Mouse (Mus musculus): Measurements from ENCODE around the gene Asah2. TPM values are rescaled to one million over a fixed set of nuclear protein-coding genes. Genes with fewer than 3 reads are reported as not detected.
A peak's percentile ranks its signal among the peaks of the same experiment; 100 is the strongest.

Asah2 gene
- polyA plus RNA-seq, 1 experiment from 2014 or later, result 0.48 TPM

DNA sequence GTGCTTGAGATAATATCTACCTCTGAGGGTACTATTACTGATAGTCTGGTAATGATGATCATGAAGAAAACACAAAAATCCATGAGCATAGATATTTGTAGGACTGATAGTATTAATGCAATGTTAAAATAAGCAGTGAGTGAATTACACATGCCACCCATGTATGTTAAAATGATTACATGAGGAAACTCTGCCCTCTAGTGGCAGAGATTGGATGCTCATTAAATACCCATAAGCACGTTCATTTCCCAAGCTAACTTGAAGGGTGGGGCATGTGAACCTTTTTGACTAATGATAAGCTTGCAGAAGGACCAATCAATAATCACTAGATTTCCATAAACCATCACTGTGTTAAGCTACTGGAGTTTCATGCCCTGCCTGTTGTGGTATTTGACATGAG lies 77.6 kb downstream of the Asah2 start:
- H3K9ac ChIP-seq (replicated peaks), result no peak overlapping the region
- H3K9me3 ChIP-seq, result no peaks in the 10 kb centered on the region
- WGBS, result 3% methylated on average over 1 of the region's 1 CpGs
- peak; percentile 73 for ATAC-seq (replicated peaks)
- no peak overlapping the region for H3K27ac ChIP-seq (replicated peaks)
- H3K4me2 ChIP-seq (replicated peaks), result no peak overlapping the region
- no peaks in the 10 kb centered on the region for H3K4me1 ChIP-seq
- H3K4me3 ChIP-seq, result no peak overlapping the region
- no peaks in the 10 kb centered on the region for H3K27me3 ChIP-seq
- no peaks in the 10 kb centered on the region for H3K36me3 ChIP-seq

DNA sequence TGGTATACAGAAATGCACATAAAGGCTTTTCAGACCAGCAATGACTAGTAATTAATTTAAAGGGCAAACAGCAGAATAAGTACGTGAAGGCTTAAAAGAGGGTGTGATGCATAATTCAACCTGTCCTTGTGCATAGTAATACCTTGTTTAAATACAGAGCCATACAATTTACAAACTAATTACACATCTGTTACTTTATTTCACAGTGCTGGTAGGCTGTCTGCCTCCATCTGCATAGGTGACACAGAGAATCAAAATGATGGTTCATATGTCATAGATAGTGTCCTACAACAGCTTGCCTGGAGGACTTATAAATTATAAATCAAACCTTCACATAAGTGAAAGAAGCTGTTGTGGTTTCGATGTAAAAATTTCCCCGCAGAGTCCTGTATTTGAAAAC lies 82.6 kb downstream of the Asah2 start:
- WGBS, result 85% methylated on average over 3 of the region's 3 CpGs
- H3K4me2 ChIP-seq (replicated peaks), result no peak overlapping the region
- no peaks in the 10 kb centered on the region for H3K27me3 ChIP-seq
- H3K4me1 ChIP-seq, result no peaks in the 10 kb centered on the region
- H3K9me3 ChIP-seq, result no peaks in the 10 kb centered on the region
- ATAC-seq (replicated peaks), result no peak
- H3K27ac ChIP-seq (replicated peaks), result no peak overlapping the region
- no peaks in the 10 kb centered on the region for H3K36me3 ChIP-seq
- no peak overlapping the region for H3K4me3 ChIP-seq
- no peak overlapping the region for H3K9ac ChIP-seq (replicated peaks)

DNA sequence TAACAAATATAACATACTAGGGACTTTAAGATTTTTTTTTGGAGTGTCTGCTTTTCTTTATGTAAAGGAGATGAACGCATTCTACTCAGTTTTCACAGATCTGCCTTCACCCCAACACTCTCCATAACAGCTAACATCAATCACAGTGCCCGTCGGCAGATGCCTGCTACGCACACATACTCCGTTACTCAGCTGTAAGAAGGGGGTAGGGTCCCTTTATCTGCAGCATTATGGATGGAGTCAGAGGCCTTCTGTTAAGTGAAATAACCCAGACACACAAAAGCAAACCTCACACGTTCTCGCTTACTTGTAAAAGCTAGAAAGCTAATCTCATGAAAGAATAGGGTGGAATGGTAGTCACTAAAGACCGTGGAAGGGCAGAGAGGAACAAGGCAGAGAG lies 88.3 kb downstream of the Asah2 start:
- WGBS, result 65% methylated on average over 8 of the region's 8 CpGs
- H3K4me2 ChIP-seq (replicated peaks), result no peak overlapping the region
- ATAC-seq (replicated peaks), result no peak

GRCm38 (mm10) chr19:32018585-32018984 lies 89.4 kb downstream of the Asah2 start:
- H3K9ac ChIP-seq (replicated peaks), result no peak overlapping the region
- 86% methylated on average over 7 of the region's 7 CpGs for WGBS

More for the DNA sequence above, 88.3 kb downstream of the Asah2 start:
- Histone ChIP-seq H3K27ac (replicated peaks) (no peak overlapping the region), H3K9ac (replicated peaks) (no peak overlapping the region), H3K4me3 (no peak overlapping the region), H3K4me1 (no peaks in the 10 kb centered on the region), H3K9me3 (no peaks in the 10 kb centered on the region), H3K36me3 (no peaks in the 10 kb centered on the region), H3K27me3 (no peaks in the 10 kb centered on the region)

DNA sequence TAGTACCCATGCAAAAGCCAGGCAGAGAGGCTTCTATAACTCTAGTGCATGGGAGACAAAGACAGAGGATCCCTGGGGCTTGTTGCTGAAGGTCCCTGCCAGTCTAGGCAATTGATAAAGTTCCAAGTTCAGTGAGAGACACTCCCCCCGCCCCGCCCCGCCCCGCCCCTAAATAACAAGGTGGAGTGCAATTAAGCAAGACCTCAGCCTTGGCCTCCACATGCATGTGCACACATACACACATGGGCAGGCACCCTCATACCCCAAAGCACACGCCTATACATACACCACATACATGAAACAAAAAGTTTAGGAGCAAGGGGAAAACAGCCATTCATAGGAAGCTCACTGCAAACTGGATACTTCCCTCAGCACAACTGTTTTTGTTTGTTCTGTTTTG lies 90.0 kb downstream of the Asah2 start:
- no peak overlapping the region for H3K9ac ChIP-seq (replicated peaks)
- no peaks in the 10 kb centered on the region for H3K27me3 ChIP-seq
- no peaks in the 10 kb centered on the region for H3K9me3 ChIP-seq
- H3K4me1 ChIP-seq, result no peaks in the 10 kb centered on the region
- ATAC-seq (replicated peaks), result no peak
- no peak overlapping the region for H3K4me2 ChIP-seq (replicated peaks)
- no peak overlapping the region for H3K4me3 ChIP-seq
- no peaks in the 10 kb centered on the region for H3K36me3 ChIP-seq
- no peak overlapping the region for H3K27ac ChIP-seq (replicated peaks)
- WGBS, result 93% methylated on average over 5 of the region's 5 CpGs

More at GRCm38 (mm10) chr19:32018585-32018984, 89.4 kb downstream of the Asah2 start:
- no peaks in the 10 kb centered on the region for H3K4me1 ChIP-seq
- H3K36me3 ChIP-seq, result no peaks in the 10 kb centered on the region
- no peak overlapping the region for H3K4me3 ChIP-seq
- no peak overlapping the region for H3K4me2 ChIP-seq (replicated peaks)
- H3K27me3 ChIP-seq, result no peaks in the 10 kb centered on the region
- no peaks in the 10 kb centered on the region for H3K9me3 ChIP-seq
- no peak for ATAC-seq (replicated peaks)
- no peak overlapping the region for H3K27ac ChIP-seq (replicated peaks)

DNA sequence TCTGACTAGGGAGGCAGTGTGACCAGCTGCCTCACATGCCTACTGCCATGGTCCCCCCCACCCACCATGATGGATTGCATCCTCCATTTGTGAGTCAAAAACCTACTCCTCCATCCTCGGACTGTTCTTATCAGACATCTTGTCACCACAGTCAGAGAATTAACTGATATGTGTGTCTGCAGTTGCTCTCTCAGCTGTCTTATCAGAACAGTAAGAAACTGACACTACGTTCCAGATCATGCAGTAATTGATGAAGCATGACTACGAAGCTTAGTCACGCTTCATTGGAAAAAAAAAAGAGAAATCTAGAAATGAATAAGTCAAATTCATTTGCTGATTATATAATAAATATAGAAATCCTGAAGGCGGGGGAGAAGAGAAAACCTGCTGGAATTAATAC lies 105.4 kb downstream of the Asah2 start:
- Histone ChIP-seq H3K4me2 (replicated peaks) (no peak overlapping the region), H3K9ac (replicated peaks) (no peak overlapping the region), H3K27me3 (no peaks in the 10 kb centered on the region), H3K36me3 (no peaks in the 10 kb centered on the region), H3K4me1 (no peaks in the 10 kb centered on the region), H3K4me3 (no peak overlapping the region), H3K27ac (replicated peaks) (no peak overlapping the region), H3K9me3 (no peaks in the 10 kb centered on the region)
- ATAC-seq (replicated peaks), result no peak
- WGBS, result 87% methylated on average over 5 of the region's 5 CpGs

DNA sequence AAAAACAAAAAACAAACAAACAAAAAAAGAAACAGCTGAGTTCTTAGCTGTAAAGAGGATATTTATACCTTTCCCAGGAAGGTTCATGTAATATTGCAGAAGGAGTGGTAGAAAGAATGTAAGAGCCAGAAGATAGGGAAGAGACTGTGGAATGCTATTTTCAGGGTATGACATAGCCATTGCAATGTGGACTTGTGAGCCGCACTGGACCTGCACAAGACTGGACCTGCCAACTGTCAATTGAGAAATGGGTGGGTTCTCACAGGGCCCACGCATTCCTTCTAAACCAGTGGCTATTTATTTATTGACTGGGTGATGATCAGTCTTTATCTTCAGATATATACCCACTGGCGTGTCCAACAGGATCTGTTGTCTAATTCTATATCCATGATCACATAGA lies 111.1 kb downstream of the Asah2 start:
- H3K36me3 ChIP-seq, result no peaks in the 10 kb centered on the region
- WGBS, result 92% methylated on average over 3 of the region's 3 CpGs

GRCm38 (mm10) chr19:31991057-31991456 lies 117.0 kb downstream of the Asah2 start:
- 93% methylated on average over 6 of the region's 6 CpGs for WGBS
- Histone ChIP-seq H3K36me3 (no peaks in the 10 kb centered on the region), H3K9me3 (no peaks in the 10 kb centered on the region), H3K27me3 (no peaks in the 10 kb centered on the region), H3K4me1 (no peaks in the 10 kb centered on the region), H3K4me2 (replicated peaks) (no peak overlapping the region), H3K9ac (replicated peaks) (no peak overlapping the region), H3K27ac (replicated peaks) (no peak overlapping the region), H3K4me3 (no peak overlapping the region)
- ATAC-seq (replicated peaks), result no peak

More for the DNA sequence above, 111.1 kb downstream of the Asah2 start:
- H3K4me1 ChIP-seq, result no peaks in the 10 kb centered on the region
- H3K9ac ChIP-seq (replicated peaks), result no peak overlapping the region
- H3K27ac ChIP-seq (replicated peaks), result no peak overlapping the region
- H3K4me3 ChIP-seq, result no peak overlapping the region
- no peaks in the 10 kb centered on the region for H3K27me3 ChIP-seq
- ATAC-seq (replicated peaks), result no peak
- no peak overlapping the region for H3K4me2 ChIP-seq (replicated peaks)
- no peaks in the 10 kb centered on the region for H3K9me3 ChIP-seq

GRCm38 (mm10) chr19:31975882-31976281 lies 132.1 kb downstream of the Asah2 start:
- no peak overlapping the region for H3K9ac ChIP-seq (replicated peaks)
- H3K4me2 ChIP-seq (replicated peaks), result no peak overlapping the region
- 83% methylated on average over 2 of the region's 2 CpGs for WGBS
- no peaks in the 10 kb centered on the region for H3K27me3 ChIP-seq
- H3K27ac ChIP-seq (replicated peaks), result no peak overlapping the region
- H3K4me3 ChIP-seq, result no peak overlapping the region
- no peaks in the 10 kb centered on the region for H3K9me3 ChIP-seq
- no peaks in the 10 kb centered on the region for H3K4me1 ChIP-seq
- no peaks in the 10 kb centered on the region for H3K36me3 ChIP-seq
- no peak for ATAC-seq (replicated peaks)

DNA sequence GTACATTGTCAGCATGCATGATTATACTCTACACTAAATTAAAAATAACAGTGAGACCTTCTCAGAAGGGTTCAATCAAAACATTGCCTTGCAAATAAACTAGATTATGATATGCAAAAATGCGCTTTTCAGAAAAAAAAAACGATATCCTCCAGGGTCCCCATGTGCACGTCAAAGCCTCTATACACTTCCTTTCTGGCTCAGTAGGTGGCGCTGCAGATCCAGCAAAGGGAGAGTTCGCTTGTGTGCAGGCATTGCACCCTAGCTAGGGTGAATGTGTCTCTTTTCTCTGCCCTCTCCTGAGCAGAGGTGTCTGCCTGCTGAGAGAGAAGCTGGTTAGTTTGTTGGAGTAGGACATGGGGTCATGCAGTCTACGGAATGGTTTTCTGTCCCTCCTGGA lies 136.0 kb downstream of the Asah2 start:
- Histone ChIP-seq H3K27me3 (0 out of 2 replicates have a peak, but pooled peaks cover 3% of the 10 kb centered on the region), H3K36me3 (no peaks in the 10 kb centered on the region), H3K4me1 (no peaks in the 10 kb centered on the region), H3K27ac (replicated peaks) (no peak overlapping the region), H3K4me2 (replicated peaks) (no peak overlapping the region), H3K4me3 (no peak overlapping the region), H3K9ac (replicated peaks) (no peak overlapping the region), H3K9me3 (no peaks in the 10 kb centered on the region)
- peak; percentile 97 for ATAC-seq (replicated peaks)
- 10% methylated on average over 6 of the region's 6 CpGs for WGBS

GRCm38 (mm10) chr19:31971405-31971804 lies 136.6 kb downstream of the Asah2 start:
- ATAC-seq (replicated peaks), result no peak
- WGBS, result 56% methylated on average over 3 of the region's 3 CpGs
- H3K9me3 ChIP-seq, result no peaks in the 10 kb centered on the region
- no peaks in the 10 kb centered on the region for H3K36me3 ChIP-seq
- H3K27ac ChIP-seq (replicated peaks), result no peak overlapping the region
- H3K9ac ChIP-seq (replicated peaks), result no peak overlapping the region
- 0 out of 2 replicates have a peak, but pooled peaks cover 3% of the 10 kb centered on the region for H3K27me3 ChIP-seq
- no peak overlapping the region for H3K4me3 ChIP-seq
- no peak overlapping the region for H3K4me2 ChIP-seq (replicated peaks)
- H3K4me1 ChIP-seq, result no peaks in the 10 kb centered on the region

DNA sequence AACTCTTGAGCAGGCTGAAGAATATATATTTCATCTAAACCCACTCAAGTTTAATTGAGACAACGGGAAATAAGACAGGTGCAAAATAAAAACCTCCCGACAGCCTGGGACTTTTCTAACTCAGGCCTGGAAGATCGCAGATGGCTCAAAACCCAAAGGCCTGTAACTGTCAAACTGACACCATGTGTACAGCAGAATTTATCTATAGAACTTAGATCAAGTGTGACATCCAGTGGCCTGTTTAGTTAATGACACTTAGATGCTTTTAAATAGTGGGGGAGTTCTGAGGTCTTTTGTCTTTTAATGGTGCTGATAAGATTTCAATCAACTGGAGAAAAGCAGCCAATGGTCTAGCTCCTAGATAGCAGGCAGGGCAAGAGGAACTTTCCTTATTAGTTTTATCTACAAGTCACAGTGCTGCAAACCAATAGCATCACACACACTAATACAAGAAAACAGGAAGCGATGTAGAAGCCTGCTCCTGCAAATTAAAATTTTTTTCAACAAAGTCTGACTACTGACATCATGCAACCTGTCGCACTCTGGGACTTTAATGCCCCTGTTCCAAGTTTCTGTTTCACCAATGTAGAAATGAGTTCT lies 140.0 kb downstream of the Asah2 start:
- no peak for ATAC-seq (replicated peaks)
- no peak overlapping the region for H3K27ac ChIP-seq (replicated peaks)

GRCm38 (mm10) chr19:31963147-31963546 lies 144.9 kb downstream of the Asah2 start:
- Histone ChIP-seq H3K9ac (replicated peaks) (no peak overlapping the region), H3K4me1 (no peaks in the 10 kb centered on the region), H3K27ac (replicated peaks) (no peak overlapping the region), H3K4me2 (replicated peaks) (no peak overlapping the region), H3K27me3 (no peaks in the 10 kb centered on the region), H3K4me3 (no peak overlapping the region), H3K36me3 (no peaks in the 10 kb centered on the region), H3K9me3 (no peaks in the 10 kb centered on the region)
- WGBS, result 68% methylated on average over 3 of the region's 3 CpGs
- ATAC-seq (replicated peaks), result no peak

More for the DNA sequence above, 140.0 kb downstream of the Asah2 start:
- H3K36me3 ChIP-seq, result no peaks in the 10 kb centered on the region
- 0 out of 2 replicates have a peak, but pooled peaks cover 3% of the 10 kb centered on the region for H3K27me3 ChIP-seq
- WGBS, result 75% methylated on average over 5 of the region's 5 CpGs
- no peak overlapping the region for H3K4me3 ChIP-seq
- no peaks in the 10 kb centered on the region for H3K4me1 ChIP-seq
- H3K9me3 ChIP-seq, result no peaks in the 10 kb centered on the region
- H3K4me2 ChIP-seq (replicated peaks), result no peak overlapping the region
- no peak overlapping the region for H3K9ac ChIP-seq (replicated peaks)

All from forebrain, embryonic 15.5 days (tissue).